Mouse (Mus musculus) retina, embryonic 14.5 days (tissue): ENCODE measurements at regions not wholly inside any gene's neighbourhood (a gene's known extent, or its start where the extent isn't known, plus 50 kb on each side); places are given as distances from the start of the nearest gene placed in this dataset.
"Not testable (repeated sequence)": the region's sequence is repeated elsewhere in the genome, so short reads cannot be mapped to it uniquely, and the experiment has no call there.

Experiments
- DNase-seq: peaks from one replicate; pipeline ENCODE4 v3.0.0-alpha.2; 2015; ENCODE audit warnings: low spot score

DNA sequence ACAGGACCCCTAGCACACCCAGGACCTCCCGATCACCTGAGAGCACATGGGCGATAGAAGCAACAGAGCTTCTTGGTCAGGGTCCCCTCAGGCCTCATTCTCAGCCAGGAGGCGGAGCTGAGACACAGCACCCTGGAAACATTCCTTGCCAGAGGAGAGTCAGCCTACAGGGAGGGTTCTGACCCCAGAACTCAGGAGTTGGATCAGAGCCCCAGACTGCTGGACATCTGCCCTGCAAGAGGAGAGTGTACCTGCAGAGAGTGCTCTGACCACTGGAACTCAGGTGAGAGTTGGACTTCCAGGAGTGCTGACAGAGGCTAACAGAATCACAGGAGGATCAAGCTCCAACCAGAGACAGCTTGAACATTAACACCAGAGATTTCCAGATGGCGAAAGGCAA lies 76.1 kb downstream of the Gpr85 start:
- DNase-seq = not testable (repeated sequence)

DNA sequence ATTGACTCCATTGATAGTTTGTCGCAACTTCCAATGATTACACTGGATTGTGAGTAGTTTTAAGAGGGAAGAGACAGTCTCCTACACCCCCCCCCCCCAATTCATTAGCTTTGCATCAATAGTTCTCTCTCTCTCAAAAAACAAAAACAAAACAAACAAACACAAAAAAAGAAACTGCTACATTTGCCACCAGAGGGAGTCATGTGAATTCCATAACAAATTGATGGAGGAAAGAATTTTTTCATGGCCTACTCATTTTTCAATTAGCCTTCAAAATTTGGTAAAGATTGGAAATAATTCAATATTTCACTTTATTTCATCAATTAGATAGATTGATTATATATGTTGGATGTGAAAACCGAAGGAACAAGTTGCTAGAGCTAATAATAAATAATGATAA lies 80.3 kb downstream of the Gpr85 start:
- DNase-seq = no peak

DNA sequence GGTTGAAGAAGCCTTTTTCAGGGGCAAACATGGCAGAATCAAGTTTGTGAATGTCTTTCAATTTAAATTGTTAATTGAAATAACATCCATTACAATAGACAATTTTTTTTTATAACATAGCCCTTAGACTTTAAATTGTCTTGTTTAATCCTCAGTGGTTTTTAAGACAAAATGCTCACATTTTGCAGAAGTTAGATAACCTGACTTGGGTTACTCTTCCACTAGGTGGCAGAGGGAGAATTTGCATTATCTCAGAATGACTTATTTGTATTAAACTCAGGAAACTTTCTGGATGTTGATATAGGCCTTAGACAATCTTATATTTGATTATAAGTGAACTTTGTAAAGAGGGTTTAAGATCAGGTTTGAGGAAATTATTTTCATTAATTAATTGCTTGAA lies 80.8 kb downstream of the Gpr85 start:
- DNase-seq = peak; percentile 35

DNA sequence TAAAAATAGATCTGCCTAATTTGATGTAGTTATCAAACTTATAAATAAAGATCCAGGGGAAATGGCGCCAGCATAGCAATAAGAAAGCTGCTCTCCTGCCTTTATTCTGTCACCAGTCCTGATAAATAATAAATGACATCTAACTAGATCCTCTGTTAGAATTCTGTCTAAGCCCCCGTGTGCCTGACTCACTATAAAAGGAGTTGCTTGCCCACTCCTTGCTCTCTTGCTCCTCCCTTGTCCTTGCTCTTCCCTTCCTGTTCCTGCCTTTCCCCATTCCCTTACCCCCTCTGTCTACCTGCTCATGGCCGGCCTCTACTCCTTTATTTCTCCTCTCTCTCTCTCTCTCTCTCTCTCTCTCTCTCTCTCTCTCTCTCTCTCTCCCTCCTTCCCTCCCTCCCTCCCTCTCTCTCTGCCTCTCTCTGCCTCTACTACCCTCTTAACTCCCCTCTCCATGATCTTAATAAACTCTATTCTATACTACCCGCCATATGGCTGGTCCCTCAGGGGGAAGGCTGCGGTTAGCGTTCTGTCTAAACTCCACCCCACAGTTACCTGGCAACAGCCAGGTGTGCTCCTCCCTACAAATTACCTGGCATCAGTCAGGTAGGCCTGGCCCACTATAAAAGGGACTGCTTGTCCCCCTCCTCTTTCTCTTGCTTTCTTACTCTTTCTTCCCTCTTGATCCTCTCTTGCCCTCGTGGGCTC lies 71.3 kb upstream of the Bmt2 start:
- no peak for DNase-seq

DNA sequence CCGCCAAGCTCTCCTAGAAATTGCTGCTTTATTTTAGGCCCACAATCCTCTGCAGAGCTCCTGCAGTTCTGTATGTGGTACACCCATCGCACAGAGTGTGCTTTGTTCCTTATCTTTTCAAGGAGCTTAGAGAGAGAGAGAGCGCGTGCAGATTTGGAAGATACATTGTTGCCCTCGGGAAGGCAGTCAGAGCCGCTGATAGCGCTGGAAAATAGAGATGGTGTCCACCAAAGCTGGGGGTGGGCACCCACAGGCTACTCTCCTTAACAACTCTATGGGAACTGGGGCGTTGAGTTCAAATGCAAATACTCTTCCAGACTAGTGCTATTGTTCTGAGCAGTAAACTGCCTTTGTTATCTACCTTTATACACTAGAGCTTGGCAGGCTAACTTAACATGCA lies 70.2 kb upstream of the Bmt2 start:
- no peak for DNase-seq

DNA sequence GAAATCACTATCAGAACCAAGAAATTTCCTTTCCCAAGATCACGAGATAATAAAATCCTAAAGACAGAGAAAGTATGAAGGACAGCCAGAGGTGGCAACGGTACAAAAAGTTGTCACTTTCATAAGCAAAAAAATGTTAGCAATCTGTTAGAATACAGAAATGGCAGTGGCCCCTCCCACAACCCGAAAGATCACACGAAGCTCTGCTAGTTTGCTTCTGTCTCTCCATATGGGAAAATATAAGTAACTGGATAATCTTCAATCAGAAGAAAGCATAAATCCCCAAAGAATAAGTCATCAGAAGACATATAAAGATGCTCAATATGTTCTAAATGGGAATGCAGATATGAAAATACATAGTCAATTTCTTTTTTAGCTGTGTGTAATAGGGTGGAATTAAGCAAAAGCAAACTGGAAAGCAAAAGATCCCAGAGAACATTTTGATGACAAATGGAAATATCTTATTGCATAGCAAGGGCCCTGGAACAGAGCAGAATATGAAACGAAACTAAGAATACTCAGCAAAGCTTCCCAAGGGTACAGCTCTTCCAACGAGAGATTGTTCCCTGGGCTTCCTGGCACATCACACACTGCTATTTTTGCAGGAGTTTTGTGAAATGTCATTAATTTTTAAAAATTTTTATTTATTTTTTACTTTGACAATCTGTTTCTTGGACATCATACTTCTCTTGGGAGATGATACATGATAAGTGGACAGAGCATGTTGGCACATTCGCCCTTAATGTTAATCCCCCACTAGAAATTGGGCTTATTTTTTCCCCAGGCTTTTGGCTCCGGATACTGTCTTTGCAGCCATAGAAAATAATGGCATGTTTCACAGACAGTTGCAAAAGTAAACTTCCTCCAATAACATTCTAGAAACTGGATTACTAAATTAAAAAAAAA lies 69.1 kb upstream of the Bmt2 start:
- no peak for DNase-seq
